Mouse (Mus musculus) monocyte, adult 5-6 weeks (primary cell): ENCODE measurements around the gene Cdipt. TPM values are rescaled to one million over a fixed set of nuclear protein-coding genes. Genes with fewer than 3 reads are reported as not detected.

ENCODE experiments used
- ATAC-seq: fragments of 153-309, 156-312 bp; replicated peaks from 2 replicates; pipeline ENCODE4 v1.8.0; 2017; ENCODE audit warnings: mild to moderate bottlenecking; ENCODE audit not compliant: low TSS enrichment, insufficient number of reproducible peaks, severe bottlenecking, poor library complexity, low FRiP score
- total RNA-seq: library from RNA; stranded (forward); fragments of 200-1000, 200-491, 200-594 nt; gene quantifications from 3 replicates; pipeline ENCODE4 v1.2.3, GENCODE M21; 2017

Cdipt gene
- total RNA-seq, 1 experiment from 2014 or later = 43.9 TPM

DNA sequence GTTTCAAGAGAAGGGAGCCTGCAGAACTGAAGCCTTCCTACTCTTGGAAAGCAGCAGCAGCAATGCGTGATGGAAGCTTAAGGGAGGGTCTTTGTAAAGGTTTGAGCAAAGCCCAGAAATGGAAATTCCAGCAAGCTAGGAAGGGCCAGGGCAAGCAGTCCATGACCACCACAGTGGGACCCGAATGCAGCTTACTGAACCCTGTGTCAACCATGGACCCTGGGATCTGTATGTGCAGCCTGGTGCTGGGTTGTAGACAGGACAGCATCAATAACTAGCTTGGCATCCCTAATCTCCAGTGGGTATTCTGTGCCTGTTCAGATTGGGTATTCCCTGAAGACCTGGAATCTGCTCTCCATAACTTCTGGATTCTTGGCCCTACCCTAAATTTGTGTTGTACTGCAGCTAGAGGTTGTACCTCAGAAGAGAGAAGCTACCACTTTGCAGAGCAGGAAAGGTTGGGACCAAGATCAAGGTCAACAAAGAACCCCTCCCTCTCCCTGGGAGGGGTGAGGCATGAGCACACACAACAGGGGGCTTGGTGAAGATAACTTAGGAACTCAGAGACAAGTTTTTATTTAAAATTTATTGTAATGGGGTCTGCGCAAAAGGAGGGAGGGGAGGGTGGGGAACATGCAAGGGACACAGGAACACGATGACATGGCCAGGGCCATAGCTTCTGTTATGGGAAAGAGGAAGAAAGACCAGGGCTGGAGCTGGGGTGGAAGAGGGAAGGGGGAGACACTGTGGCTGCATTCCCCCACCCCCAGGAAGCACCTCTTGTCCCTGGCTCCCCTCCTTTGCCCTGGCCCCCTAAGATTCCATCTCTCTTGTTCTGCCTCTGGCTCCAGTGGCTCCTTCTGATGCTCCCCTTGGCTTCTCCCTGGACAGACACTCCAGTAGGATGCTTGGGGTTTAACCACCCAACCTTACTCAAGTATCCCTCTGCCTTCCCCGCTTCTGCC, 46.1 kb downstream of the Cdipt start:
- no peak for ATAC-seq

DNA sequence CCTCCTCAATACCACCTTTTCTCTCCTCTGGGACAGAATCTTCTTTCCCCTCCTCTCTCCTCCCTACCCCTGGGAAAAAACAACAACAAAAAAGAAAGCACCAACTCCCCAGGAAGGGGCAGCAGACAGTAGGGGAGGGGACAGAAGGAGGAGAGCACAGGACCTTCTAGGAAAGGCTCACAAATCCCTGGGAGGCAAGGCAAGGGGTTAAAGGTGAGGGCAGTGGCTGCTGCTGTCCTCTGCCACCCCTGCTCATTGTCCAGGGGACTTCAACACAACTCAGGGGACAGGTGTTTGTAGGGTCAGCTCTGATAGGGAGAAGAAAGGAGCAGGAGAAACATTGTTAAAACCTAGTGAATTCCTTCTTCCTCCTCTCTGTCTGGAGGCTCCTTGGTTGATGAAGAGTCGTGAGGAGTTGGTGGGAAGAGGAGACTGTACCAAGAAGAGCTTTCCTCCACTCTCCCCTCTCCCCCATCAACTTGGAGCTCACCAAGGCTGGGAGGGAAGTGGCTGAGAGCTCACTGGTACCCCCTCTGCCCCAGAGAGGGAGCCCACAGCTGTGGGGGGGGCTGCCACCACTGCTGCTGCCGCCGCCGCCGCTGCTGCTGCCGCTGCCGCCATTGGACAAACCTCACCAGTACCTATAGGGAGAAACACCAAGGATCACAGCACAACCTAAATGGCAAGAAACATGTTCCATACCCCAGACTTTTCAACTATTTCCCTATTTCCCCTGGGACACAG, 47.0 kb downstream of the Cdipt start:
- ATAC-seq = no peak

DNA sequence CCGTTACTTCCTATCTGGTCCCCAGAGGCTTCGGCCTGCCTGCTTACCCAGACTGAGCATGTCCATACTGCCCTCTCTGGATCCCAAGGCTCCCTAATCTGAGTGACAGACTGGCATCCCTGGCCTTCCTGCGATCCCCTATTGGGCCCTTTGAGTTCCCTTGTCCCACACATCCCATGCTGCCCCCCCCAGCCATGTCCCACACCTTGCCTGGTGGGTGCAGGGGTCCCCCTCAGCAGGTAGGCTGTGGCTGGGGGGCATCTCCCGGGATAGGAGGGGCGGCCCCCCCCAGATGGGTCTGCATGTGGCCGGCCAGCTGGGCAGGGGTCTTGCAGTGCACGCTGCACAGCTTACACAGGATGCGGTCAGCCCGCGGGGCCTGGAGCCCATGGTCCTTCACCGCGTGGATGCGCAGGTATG, 47.6 kb downstream of the Cdipt start:
- no peak for ATAC-seq

DNA sequence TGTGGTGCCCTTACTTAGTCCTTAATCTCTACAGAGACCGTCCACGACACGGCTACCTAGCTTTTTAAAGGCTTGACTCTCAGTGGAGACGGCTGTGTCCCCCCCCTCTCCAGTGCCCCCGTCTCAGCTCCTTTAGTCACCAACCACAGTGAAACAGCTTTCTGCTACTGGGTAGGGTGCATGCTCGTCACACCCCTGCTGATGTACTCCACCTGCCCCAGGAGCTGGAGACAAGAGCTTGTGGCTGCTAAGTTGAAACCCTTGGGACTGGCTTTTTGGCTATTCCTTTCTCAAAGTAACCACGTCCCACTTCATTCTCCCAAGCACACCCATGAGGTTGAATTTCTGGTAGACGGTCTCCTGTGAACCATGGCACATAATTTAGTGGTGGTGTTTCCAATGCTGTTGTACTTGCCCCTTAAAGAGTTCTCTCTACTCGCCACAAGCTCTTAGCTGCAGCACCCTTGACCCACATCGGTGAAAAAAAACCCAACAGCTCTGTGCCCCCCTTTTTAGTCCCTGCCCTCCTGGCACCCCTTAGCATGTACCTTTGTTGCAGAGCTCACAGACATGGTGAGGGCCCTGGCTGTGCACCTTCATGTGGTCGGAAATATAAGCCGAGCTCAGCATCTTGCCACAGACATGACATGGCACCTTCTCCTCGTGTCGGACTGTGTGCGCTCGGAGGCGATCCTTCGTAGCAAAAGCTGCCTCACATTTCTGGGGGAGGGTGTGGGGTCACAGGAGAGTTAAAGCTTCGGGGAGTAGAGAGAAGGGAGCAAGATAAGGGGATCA, 48.4 kb downstream of the Cdipt start:
- ATAC-seq = no peak

DNA sequence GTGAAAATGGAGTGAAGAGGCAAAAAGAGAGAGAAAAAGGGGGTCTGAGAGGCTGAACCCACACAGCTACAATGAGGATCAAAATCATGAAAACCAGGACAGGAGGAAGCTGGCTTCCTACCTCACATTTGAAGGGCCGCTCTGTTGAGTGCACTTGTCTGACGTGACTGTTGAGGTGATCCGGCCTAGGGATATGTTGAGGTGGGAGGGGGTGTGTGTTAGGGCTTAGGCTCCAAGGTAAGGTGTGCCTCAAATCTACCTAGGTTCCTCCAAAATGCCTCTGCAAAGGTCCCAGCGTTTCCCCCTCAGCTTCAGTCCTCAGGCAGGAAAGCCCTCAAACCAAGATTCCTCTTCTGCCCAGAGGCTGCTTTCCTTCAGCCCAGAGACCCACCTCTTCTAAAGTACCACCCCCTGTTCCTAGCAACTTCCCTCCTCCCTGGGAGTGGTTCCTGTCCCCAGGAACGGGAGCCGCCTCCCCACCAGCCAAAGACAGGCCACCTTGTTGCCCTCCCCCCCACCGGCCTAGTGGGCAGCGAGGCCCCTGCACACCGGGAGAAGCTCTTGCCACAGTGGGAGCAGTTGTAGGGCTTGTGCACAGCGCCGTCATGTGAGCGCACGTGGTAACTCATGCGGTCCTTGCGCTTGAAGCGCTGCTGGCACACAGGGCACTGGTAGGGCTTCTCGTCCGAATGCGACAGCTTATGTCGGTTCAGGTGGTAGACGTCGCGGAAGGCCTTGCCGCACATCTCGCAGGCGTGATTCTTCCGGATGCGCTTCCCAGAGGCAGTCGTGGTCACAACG, 49.2 kb downstream of the Cdipt start:
- ATAC-seq = peak; percentile 47

DNA sequence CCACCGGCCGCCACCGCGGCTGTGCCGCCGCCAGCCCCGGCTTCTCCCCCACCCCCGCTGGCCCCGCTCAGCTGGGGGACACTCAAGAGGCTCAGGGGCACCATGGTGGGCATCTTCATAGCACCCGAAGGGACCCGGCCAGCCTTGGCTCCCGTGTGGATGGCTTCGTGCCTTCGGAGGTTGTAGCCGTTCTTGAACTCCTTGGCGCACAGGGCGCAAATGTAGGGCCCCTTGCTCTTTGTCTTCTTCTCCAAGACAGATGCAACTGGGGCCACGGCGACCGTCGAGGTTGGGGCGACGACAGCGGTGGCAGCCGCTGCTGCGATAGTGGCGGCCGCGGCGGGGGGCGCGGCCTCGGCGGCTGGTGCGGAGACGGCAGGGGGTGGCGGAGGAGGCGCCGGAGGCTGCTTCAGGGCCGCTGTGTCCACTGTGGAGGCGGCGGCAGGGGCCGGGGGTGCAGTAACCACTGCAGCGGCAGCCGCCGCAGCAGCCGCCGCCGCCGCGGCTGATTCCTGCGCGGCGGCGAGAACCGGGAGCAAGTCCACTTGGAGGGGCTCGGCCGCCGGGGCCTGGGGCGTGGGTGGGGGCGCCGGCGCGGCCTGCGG, 49.9 kb downstream of the Cdipt start:
- ATAC-seq = no peak

DNA sequence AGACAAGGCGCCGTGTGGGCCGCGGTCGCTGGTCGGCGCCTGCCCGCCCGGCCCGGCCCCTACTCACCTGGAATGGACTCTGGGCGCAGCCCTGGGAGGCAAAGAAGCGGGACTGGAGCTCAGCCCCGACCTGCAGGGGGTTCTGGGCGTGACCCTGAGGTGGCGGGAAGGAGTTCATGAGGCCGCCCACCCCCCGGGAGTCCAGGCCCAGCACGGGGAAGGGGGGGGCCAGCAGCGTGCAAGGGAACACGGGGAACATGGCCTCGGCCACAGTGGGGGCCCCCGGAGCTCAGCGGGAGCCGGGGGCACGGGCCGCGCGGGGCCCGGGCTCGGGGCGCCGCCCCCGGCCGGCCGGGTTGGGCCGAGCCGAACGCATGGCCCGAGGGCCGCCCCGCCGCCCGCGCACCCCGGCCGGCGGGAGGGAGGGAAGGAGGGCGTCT, 50.5 kb downstream of the Cdipt start:
- ATAC-seq = no peak

DNA sequence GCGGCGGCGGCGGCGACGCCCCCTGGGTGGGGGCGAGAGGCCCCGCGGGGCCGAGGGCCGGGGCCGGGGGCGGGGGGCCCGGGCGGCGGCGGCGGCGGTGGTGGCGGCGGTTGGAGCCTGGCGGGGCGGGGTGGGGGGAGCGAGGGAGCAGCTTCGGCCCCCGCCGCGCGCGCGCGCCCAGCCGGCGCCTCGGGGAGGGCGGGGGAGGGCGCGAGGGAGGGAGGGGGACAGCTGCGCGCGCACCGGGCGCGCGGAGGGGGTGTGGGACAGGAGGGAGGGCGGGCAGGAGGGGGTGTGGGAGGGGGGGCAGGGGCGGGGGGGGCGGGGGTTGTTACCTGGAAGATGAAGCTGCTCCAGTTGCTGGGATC, 50.9 kb downstream of the Cdipt start:
- no peak for ATAC-seq

DNA sequence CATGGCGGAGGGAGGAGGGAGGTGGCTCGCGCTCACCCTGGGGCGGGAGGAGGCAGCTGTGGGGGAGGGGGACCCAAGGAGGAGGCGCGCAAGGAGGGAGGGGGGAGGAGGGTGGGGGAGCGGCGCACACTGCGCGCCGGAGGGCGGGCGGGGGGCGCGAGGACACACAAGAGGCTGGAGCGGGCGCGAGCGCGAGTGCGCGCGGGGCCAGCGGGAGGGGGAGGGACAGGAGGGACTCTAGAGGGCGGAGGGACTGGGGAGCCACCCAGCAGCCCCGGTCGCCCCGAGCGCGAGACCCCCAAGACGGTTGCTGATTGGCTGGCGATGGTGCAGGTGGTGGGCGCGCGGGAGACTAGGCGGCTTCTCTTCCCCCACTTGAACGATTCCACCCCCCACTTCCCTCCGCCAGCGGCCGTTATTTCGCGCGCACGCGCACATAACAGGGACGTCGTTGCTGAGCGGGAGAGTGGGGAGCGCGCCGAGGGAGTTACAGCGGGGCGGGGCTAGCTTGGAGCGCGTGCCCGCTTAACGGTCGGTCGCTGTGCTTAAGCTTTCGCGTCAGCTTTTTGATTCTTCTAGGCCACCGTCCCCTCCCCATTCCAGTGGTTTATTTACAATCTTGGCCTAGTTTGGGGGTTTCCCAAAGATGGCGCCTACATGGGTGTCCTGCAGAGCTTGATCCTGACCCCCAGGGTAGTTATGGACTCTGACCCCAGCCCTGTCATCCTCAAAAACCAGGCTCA, 51.4 kb downstream of the Cdipt start, which contains the start of gene Maz:
Maz (minus strand) TSS at position 54 of the 743 bp plus-strand sequence.
- peak; percentile 86 for ATAC-seq

DNA sequence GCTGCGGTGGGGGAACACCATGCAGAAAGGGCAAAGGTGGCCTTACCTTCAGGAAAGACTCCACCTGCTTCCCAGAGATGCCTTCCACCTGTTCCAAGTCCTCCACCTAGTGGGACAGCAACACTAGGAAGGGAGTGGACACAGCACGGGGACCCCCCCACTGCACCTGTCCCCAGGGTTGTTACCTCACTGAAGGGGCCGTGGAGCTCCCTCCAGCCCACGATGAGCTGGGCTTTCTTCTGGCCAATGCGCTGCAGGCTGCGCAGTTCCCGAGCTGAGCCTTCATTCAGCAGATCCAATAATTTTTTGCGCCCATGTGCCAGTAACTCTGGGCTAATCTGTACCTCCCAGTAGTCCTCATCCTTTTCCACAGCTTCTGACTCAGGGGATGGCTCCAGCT, 52.2 kb downstream of the Cdipt start:
- peak; percentile 4; the same call in 1 of the 2 replicates for ATAC-seq

Other genes with a start within 250 kb of the Cdipt start
- gene Mapk3, start 216.3 kb upstream of the Cdipt start, total RNA-seq = 40.9 to 55.3 TPM (median 48.6 TPM) in 3 replicates
- 18.3 to 26.4 TPM (median 23.7 TPM) in 3 replicates for gene Gdpd3, start 209.6 kb upstream of the Cdipt start, total RNA-seq
- gene Ypel3, start 199.0 kb upstream of the Cdipt start, total RNA-seq = 139 to 175 TPM (median 161 TPM) in 3 replicates
- 2.0 to 3.8 TPM (median 2.2 TPM) in 3 replicates for gene Tbx6, start 194.4 kb upstream of the Cdipt start, total RNA-seq
- 235 to 253 TPM (median 240 TPM) in 3 replicates for gene Ppp4c, start 183.4 kb upstream of the Cdipt start, total RNA-seq
- 12.6 TPM in 1 of 3 replicates, not detected in the others for gene Fam57b, start 178.2 kb upstream of the Cdipt start, total RNA-seq
- gene 4930451I11Rik, start 144.3 kb upstream of the Cdipt start, total RNA-seq = not detected in 3 replicates
- gene Doc2a, start 128.5 kb upstream of the Cdipt start, total RNA-seq = not detected in 3 replicates
- gene Hirip3, start 113.9 kb upstream of the Cdipt start, total RNA-seq = 11.0 to 39.0 TPM (median 11.8 TPM) in 3 replicates
- 19.2 to 46.1 TPM (median 34.5 TPM) in 3 replicates for gene Ino80e, start 113.5 kb upstream of the Cdipt start, total RNA-seq
- gene Taok2, start 91.2 kb upstream of the Cdipt start, total RNA-seq = 37.9 to 49.8 TPM (median 38.3 TPM) in 3 replicates
- 37.3 to 57.4 TPM (median 43.2 TPM) in 3 replicates for gene Tmem219, start 53.0 kb upstream of the Cdipt start, total RNA-seq
- gene Kctd13, start 47.0 kb upstream of the Cdipt start, total RNA-seq = 7.9 to 31.1 TPM (median 16.9 TPM) in 3 replicates
- not detected in 3 replicates for gene Asphd1, start 26.3 kb upstream of the Cdipt start, total RNA-seq
- 0.64 to 3.6 TPM (median 1.3 TPM) in 3 replicates for gene Sez6l2, start 25.4 kb upstream of the Cdipt start, total RNA-seq
- 2.8 to 9.8 TPM (median 5.5 TPM) in 3 replicates for gene Cdiptos, start 184 bp downstream of the Cdipt start, total RNA-seq
- gene Mvp, start 38.7 kb downstream of the Cdipt start, total RNA-seq = 95.0 to 131 TPM (median 111 TPM) in 3 replicates
- gene Pagr1b, start 40.6 kb downstream of the Cdipt start, total RNA-seq = 2.9 to 7.8 TPM (median 5.2 TPM) in 3 replicates
- gene Pagr1a, start 41.4 kb downstream of the Cdipt start, total RNA-seq = 3.8 to 52.6 TPM (median 4.4 TPM) in 3 replicates
- gene Gm42742, start 45.2 kb downstream of the Cdipt start, total RNA-seq = 6.4 to 36.5 TPM (median 36.3 TPM) in 3 replicates
- gene Prrt2, start 45.3 kb downstream of the Cdipt start, total RNA-seq = not detected in 3 replicates
- gene Maz, start 51.1 kb downstream of the Cdipt start, total RNA-seq = 16.7 to 36.3 TPM (median 30.1 TPM) in 3 replicates
- gene Kif22, start 66.6 kb downstream of the Cdipt start, total RNA-seq = 0.85 to 3.7 TPM (median 0.97 TPM) in 3 replicates
- gene Zg16, start 111.4 kb downstream of the Cdipt start, total RNA-seq = not detected in 3 replicates
- 34.3 to 52.4 TPM (median 39.3 TPM) in 3 replicates for gene AI467606, start 115.4 kb downstream of the Cdipt start, total RNA-seq
- gene Qprt, start 146.3 kb downstream of the Cdipt start, total RNA-seq = 5.1 to 16.1 TPM (median 9.1 TPM) in 3 replicates
- gene Spn, start 161.9 kb downstream of the Cdipt start, total RNA-seq = 1,218 to 1,278 TPM (median 1,233 TPM) in 3 replicates
- gene Cd2bp2, start 220.1 kb downstream of the Cdipt start, total RNA-seq = 48.7 to 89.2 TPM (median 59.8 TPM) in 3 replicates
- gene Tbc1d10b, start 232.6 kb downstream of the Cdipt start, total RNA-seq = 52.5 to 106 TPM (median 85.1 TPM) in 3 replicates
- gene Mylpf, start 233.0 kb downstream of the Cdipt start, total RNA-seq = 8.7 to 33.8 TPM (median 15.4 TPM) in 3 replicates